Mouse (Mus musculus): Measurements from ENCODE around the gene Mpz. TPM values are rescaled to one million over a fixed set of nuclear protein-coding genes. Genes with fewer than 3 reads are reported as not detected.
"Not testable (repeated sequence)": the region's sequence is repeated elsewhere in the genome, so short reads cannot be mapped to it uniquely, and the experiment has no call there.

The Mpz gene
- polyA plus RNA-seq, 1 experiment from 2014 or later: 1.3 TPM

DNA sequence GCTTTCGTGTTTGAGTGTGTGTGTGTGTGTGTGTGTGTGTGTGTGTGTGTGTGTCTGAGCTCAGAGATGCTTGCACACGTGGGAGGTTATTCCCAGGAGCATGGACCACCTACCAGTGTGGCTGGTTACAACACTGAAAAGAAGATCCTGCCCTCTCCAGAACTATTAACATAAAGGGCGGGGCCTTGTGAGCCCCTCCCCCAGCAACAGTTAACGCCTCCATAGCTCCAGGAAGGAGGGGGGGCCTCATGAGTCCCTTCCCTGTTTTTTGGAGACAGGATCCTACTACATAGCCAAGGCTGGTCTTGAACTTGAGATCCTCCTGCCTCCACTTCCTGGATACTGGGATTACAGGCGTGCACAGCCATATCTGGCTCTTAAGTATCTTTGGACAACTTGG, 28.7 kb upstream of the Mpz start:
- Histone ChIP-seq H3K4me1 (replicated peaks; ENCODE audit: control insufficient read depth, insufficient read depth, low read length) (no peaks in the 10 kb centered on the region), H3K9me3 (ENCODE audit: control insufficient read depth, low read length) (no peaks in the 10 kb centered on the region), H3K4me3 (ENCODE audit: low read length) (no peak overlapping the region), H3K36me3 (ENCODE audit: control insufficient read depth, insufficient read depth, low read length) (no peaks in the 10 kb centered on the region), H3K4me2 (ENCODE audit: low read depth, low read length) (no peak overlapping the region), H3K9ac (ENCODE audit: low read length) (no peak overlapping the region), H3K27me3 (ENCODE audit: control insufficient read depth, insufficient read depth, low read depth, low read length) (no peaks in the 10 kb centered on the region), H3K27ac (ENCODE audit: low read length) (no peak overlapping the region)
- WGBS: 44% methylated on average over 5 of the region's 5 CpGs
- ATAC-seq (ENCODE audit: low read depth): no peak

DNA sequence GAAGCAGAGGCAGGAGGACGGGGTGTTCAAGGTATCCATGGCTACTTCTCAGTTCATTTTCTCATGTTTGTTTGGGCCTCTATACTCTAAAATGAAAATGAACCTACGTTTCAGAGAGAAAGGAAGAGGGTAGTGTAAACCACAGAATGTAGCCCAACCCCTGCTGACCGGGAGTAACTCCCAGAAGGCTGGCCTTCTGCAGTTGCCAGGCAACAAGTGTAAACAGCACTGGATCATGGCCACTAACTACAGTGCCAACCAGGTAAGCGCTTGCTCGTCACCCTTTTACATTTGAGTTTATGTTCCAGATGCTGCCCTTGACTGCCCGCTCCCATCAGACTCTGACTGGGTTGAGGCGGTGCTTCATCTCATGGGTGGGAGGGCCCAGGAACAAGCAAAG, 27.6 kb upstream of the Mpz start:
- Histone ChIP-seq H3K36me3 (ENCODE audit: control insufficient read depth, insufficient read depth, low read length) (peaks cover 3% of the 10 kb centered on the region), H3K4me2 (ENCODE audit: low read depth, low read length) (peak overlapping the region; percentile 10; the same call in 1 of the 2 replicates), H3K4me3 (ENCODE audit: low read length) (peak overlapping the region; percentile 15; the same call in 1 of the 2 replicates), H3K9ac (ENCODE audit: low read length) (no peak overlapping the region), H3K4me1 (replicated peaks; ENCODE audit: control insufficient read depth, insufficient read depth, low read length) (no peaks in the 10 kb centered on the region), H3K9me3 (ENCODE audit: control insufficient read depth, low read length) (no peaks in the 10 kb centered on the region), H3K27ac (ENCODE audit: low read length) (no peak overlapping the region), H3K27me3 (ENCODE audit: control insufficient read depth, insufficient read depth, low read depth, low read length) (no peaks in the 10 kb centered on the region)
- 21% methylated on average over 7 of the region's 7 CpGs for WGBS
- peak; percentile 70 for ATAC-seq (ENCODE audit: low read depth)

- peaks cover 12% of the 10 kb centered on the region for H3K36me3 ChIP-seq (ENCODE audit: control insufficient read depth, insufficient read depth, low read length)
- no peak overlapping the region for H3K4me2 ChIP-seq (ENCODE audit: low read depth, low read length)
- H3K9ac ChIP-seq (ENCODE audit: low read length): no peak overlapping the region
- H3K4me1 ChIP-seq (replicated peaks; ENCODE audit: control insufficient read depth, insufficient read depth, low read length): no peaks in the 10 kb centered on the region
- H3K9me3 ChIP-seq (ENCODE audit: control insufficient read depth, low read length): no peaks in the 10 kb centered on the region
- H3K27ac ChIP-seq (ENCODE audit: low read length): no peak overlapping the region
- no peak overlapping the region for H3K4me3 ChIP-seq (ENCODE audit: low read length)
- WGBS: 85% methylated on average over 5 of the region's 5 CpGs
- no peak for ATAC-seq (ENCODE audit: low read depth)
- no peaks in the 10 kb centered on the region for H3K27me3 ChIP-seq (ENCODE audit: control insufficient read depth, insufficient read depth, low read depth, low read length)
Measured at GRCm38 (mm10) chr1:171124398-171124797, 26.1 kb upstream of the Mpz start.

- Histone ChIP-seq H3K36me3 (ENCODE audit: control insufficient read depth, insufficient read depth, low read length) (peaks cover 20% of the 10 kb centered on the region), H3K4me1 (replicated peaks; ENCODE audit: control insufficient read depth, insufficient read depth, low read length) (no peaks in the 10 kb centered on the region), H3K4me2 (ENCODE audit: low read depth, low read length) (no peak overlapping the region), H3K27me3 (ENCODE audit: control insufficient read depth, insufficient read depth, low read depth, low read length) (no peaks in the 10 kb centered on the region), H3K9ac (ENCODE audit: low read length) (no peak overlapping the region), H3K27ac (ENCODE audit: low read length) (no peak overlapping the region), H3K9me3 (ENCODE audit: control insufficient read depth, low read length) (no peaks in the 10 kb centered on the region), H3K4me3 (ENCODE audit: low read length) (no peak overlapping the region)
- ATAC-seq (ENCODE audit: low read depth): no peak
- 69% methylated on average over 7 of the region's 7 CpGs for WGBS
Measured at GRCm38 (mm10) chr1:171129251-171129650, 21.3 kb upstream of the Mpz start.

- H3K4me1 ChIP-seq (replicated peaks; ENCODE audit: control insufficient read depth, insufficient read depth, low read length): no peaks in the 10 kb centered on the region
- ATAC-seq (ENCODE audit: low read depth): no peak
- no peaks in the 10 kb centered on the region for H3K27me3 ChIP-seq (ENCODE audit: control insufficient read depth, insufficient read depth, low read depth, low read length)
- no peak overlapping the region for H3K9ac ChIP-seq (ENCODE audit: low read length)
- no peak overlapping the region for H3K4me3 ChIP-seq (ENCODE audit: low read length)
- H3K27ac ChIP-seq (ENCODE audit: low read length): no peak overlapping the region
- no peak overlapping the region for H3K4me2 ChIP-seq (ENCODE audit: low read depth, low read length)
- no peaks in the 10 kb centered on the region for H3K9me3 ChIP-seq (ENCODE audit: control insufficient read depth, low read length)
- 73% methylated on average over 1 of the region's 1 CpGs for WGBS
- H3K36me3 ChIP-seq (ENCODE audit: control insufficient read depth, insufficient read depth, low read length): peaks cover 33% of the 10 kb centered on the region
Measured at GRCm38 (mm10) chr1:171130971-171131370, 19.5 kb upstream of the Mpz start.

DNA sequence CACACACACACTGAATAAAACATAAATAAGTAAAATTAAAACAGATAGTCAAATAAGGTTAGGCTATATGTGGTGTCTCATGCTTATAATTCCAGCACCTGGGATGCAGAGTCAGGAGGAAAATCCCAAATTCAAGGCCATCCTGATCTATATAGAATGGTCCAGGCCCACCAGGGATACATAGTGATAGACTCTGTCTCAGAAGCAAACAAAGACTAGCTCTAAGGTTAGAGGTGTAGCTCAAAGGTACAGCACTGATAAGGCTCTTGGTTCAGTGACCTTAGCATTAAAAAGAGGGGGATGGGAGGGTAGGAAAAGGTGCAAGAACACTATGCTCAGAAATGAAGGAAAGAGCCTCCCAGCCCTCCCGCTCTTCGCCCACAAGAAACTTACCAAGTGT, 14.9 kb upstream of the Mpz start:
- ATAC-seq (ENCODE audit: low read depth): no peak

DNA sequence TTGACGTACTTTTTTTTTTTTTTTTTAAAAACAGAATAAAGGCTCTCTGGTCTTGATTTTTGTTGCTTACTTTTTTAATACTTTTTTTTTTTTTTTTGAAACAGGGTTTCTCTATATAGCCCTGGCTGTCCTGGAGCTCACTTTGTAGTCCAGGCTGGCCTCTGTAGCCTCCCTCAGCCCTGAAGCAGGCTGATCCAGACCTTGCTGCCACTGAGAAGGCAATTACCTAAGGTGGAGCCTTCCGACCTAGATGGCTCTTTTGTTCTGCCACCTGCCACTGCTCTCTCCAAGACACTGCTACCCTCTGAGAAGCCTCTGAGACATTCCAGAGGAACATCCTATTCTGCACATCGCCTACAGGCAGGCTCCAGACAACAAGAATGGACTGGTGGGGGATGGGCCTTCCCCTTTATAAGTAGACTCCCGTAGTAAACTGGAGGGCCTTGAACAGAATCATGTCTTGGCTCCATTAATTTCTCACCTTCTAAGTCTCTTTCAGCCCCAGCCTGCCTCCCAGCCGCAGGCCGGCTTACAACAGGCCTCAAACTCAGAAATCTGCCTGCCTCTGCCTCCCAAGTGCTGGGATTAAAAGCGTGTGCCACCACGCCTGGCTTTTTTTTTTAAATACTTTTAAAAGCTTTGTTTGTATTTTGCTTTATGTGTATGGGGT, 12.9 kb upstream of the Mpz start:
- peaks cover 43% of the 10 kb centered on the region for H3K36me3 ChIP-seq (ENCODE audit: control insufficient read depth, insufficient read depth, low read length)
- not testable (repeated sequence) for H3K27ac ChIP-seq (ENCODE audit: low read length); H3K4me3 ChIP-seq (ENCODE audit: low read length); H3K27me3 ChIP-seq (ENCODE audit: control insufficient read depth, insufficient read depth, low read depth, low read length); H3K4me2 ChIP-seq (ENCODE audit: low read depth, low read length); H3K9ac ChIP-seq (ENCODE audit: low read length); H3K9me3 ChIP-seq (ENCODE audit: control insufficient read depth, low read length); ATAC-seq (ENCODE audit: low read depth); H3K4me1 ChIP-seq (replicated peaks; ENCODE audit: control insufficient read depth, insufficient read depth, low read length)
- WGBS: 92% methylated on average over 8 of the region's 8 CpGs

More for the DNA sequence above, 14.9 kb upstream of the Mpz start:
- 100% methylated on average over 2 of the region's 2 CpGs for WGBS
- no peaks in the 10 kb centered on the region for H3K9me3 ChIP-seq (ENCODE audit: control insufficient read depth, low read length)
- H3K9ac ChIP-seq (ENCODE audit: low read length): no peak overlapping the region
- H3K4me1 ChIP-seq (replicated peaks; ENCODE audit: control insufficient read depth, insufficient read depth, low read length): no peaks in the 10 kb centered on the region
- no peaks in the 10 kb centered on the region for H3K27me3 ChIP-seq (ENCODE audit: control insufficient read depth, insufficient read depth, low read depth, low read length)
- no peak overlapping the region for H3K4me3 ChIP-seq (ENCODE audit: low read length)
- peaks cover 35% of the 10 kb centered on the region for H3K36me3 ChIP-seq (ENCODE audit: control insufficient read depth, insufficient read depth, low read length)
- H3K27ac ChIP-seq (ENCODE audit: low read length): no peak overlapping the region
- H3K4me2 ChIP-seq (ENCODE audit: low read depth, low read length): no peak overlapping the region

GRCm38 (mm10) chr1:171142981-171143380, 7.5 kb upstream of the Mpz start:
- H3K4me3 ChIP-seq (ENCODE audit: low read length); H3K27me3 ChIP-seq (ENCODE audit: control insufficient read depth, insufficient read depth, low read depth, low read length); H3K9me3 ChIP-seq (ENCODE audit: control insufficient read depth, low read length); H3K4me1 ChIP-seq (replicated peaks; ENCODE audit: control insufficient read depth, insufficient read depth, low read length); ATAC-seq (ENCODE audit: low read depth); H3K9ac ChIP-seq (ENCODE audit: low read length); H3K27ac ChIP-seq (ENCODE audit: low read length); H3K4me2 ChIP-seq (ENCODE audit: low read depth, low read length): not testable (repeated sequence)
- WGBS: 80% methylated on average over 9 of the region's 11 CpGs
- H3K36me3 ChIP-seq (ENCODE audit: control insufficient read depth, insufficient read depth, low read length): peaks cover 30% of the 10 kb centered on the region

- no peaks in the 10 kb centered on the region for H3K36me3 ChIP-seq (ENCODE audit: control insufficient read depth, insufficient read depth, low read length)
- H3K4me3 ChIP-seq (ENCODE audit: low read length): peak overlapping the region; percentile 83
- peak overlapping the region; percentile 77 for H3K27ac ChIP-seq (ENCODE audit: low read length)
- peak overlapping the region; percentile 71 for H3K4me2 ChIP-seq (ENCODE audit: low read depth, low read length)
- H3K9ac ChIP-seq (ENCODE audit: low read length): peak overlapping the region; percentile 67
- ATAC-seq (ENCODE audit: low read depth): peak; percentile 27; the same call in 1 of the 2 replicates
- peaks cover 14% of the 10 kb centered on the region for H3K4me1 ChIP-seq (replicated peaks; ENCODE audit: control insufficient read depth, insufficient read depth, low read length)
- no peaks in the 10 kb centered on the region for H3K27me3 ChIP-seq (ENCODE audit: control insufficient read depth, insufficient read depth, low read depth, low read length)
- 3% methylated on average over 18 of the region's 18 CpGs for whole genome bisulfite sequencing
- no peaks in the 10 kb centered on the region for H3K9me3 ChIP-seq (ENCODE audit: control insufficient read depth, low read length)
Measured at GRCm38 (mm10) chr1:171150838-171151391, 404 bp downstream of the Mpz start.
